Mouse (Mus musculus) embryonic facial prominence, embryonic 12.5 days (tissue): Measurements from ENCODE around the gene Tspyl4. TPM values are rescaled to one million over a fixed set of nuclear protein-coding genes. Genes with fewer than 3 reads are reported as not detected.

ENCODE experiments used
- ATAC-seq: fragments of 200-750 bp; cut with Nextera tagmentation; 2 replicates; pipeline ENCODE4 v1.8.0; 2017; ENCODE audit not compliant: insufficient number of reproducible peaks, insufficient read depth, low FRiP score, low TSS enrichment
- H3K27ac ChIP-seq: fragments of 300-500 bp; sonication (generic); 2 replicates; pipeline ENCODE4 v1.5.1; 2016; ENCODE audit warnings: mild to moderate bottlenecking
- H3K27me3 ChIP-seq: fragments of 300-500 bp; sonication (generic); 2 replicates; pipeline ENCODE4 v1.6.1; 2016; ENCODE audit warnings: mild to moderate bottlenecking, moderate library complexity
- H3K36me3 ChIP-seq: fragments of 300-500 bp; sonication (generic); 2 replicates; pipeline ENCODE4 v1.6.1; 2016; ENCODE audit warnings: mild to moderate bottlenecking
- H3K4me1 ChIP-seq: fragments of 300-500 bp; sonication (generic); 2 replicates; pipeline ENCODE4 v1.6.1; 2016
- H3K4me2 ChIP-seq: fragments of 300-500 bp; sonication (generic); replicated peaks from 2 replicates; pipeline ENCODE4 v1.6.1; 2016; ENCODE audit warnings: mild to moderate bottlenecking, moderate library complexity
- H3K4me3 ChIP-seq: fragments of 300-500 bp; sonication (generic); 2 replicates; pipeline ENCODE4 v1.5.1; 2016; ENCODE audit warnings: mild to moderate bottlenecking
- H3K9ac ChIP-seq: fragments of 300-500 bp; sonication (generic); 2 replicates; pipeline ENCODE4 v1.6.1; 2016; ENCODE audit warnings: mild to moderate bottlenecking, moderate library complexity
- H3K9me3 ChIP-seq: fragments of 300-500 bp; sonication (generic); 2 replicates; pipeline ENCODE4 v1.6.1; 2016; ENCODE audit warnings: mild to moderate bottlenecking, moderate library complexity
- WGBS: fragments of 180-500 bp; shearing (Covaris S2); methylation state at CpG from one replicate; pipeline ENCODE4 v1.1.7; 2016; 5-methylcytosine and 5-hydroxymethylcytosine counted together
- polyA plus RNA-seq: library from polyadenylated mRNA; unstranded; fragments of >200 nt; fragmentation: Nextera tagmentation; extraction: Ambion mirVana; gene quantifications from 2 replicates; pipeline ENCODE4 v1.2.1, GENCODE M21; 2016

Tspyl4 gene
- polyA plus RNA-seq, 1 experiment from 2014 or later = 40.2 TPM

GRCm38 (mm10) chr10:34282420-34283238, 14.6 kb upstream of the Tspyl4 start:
- no peaks in the 10 kb centered on the region; the same call in 1 of the 2 replicates for H3K36me3 ChIP-seq
- H3K9ac ChIP-seq = peak overlapping the region; percentile 92
- 4% methylated on average over 47 of the region's 47 CpGs for WGBS
- H3K4me2 ChIP-seq = peak overlapping the region; percentile 75
- H3K4me3 ChIP-seq = peak overlapping the region; percentile 99
- no peaks in the 10 kb centered on the region for H3K9me3 ChIP-seq
- ATAC-seq = peak; percentile 32; the same call in 1 of the 2 replicates
- peaks cover 8% of the 10 kb centered on the region for H3K4me1 ChIP-seq
- H3K27me3 ChIP-seq = no peaks in the 10 kb centered on the region
- H3K27ac ChIP-seq = peak overlapping the region; percentile 80

DNA sequence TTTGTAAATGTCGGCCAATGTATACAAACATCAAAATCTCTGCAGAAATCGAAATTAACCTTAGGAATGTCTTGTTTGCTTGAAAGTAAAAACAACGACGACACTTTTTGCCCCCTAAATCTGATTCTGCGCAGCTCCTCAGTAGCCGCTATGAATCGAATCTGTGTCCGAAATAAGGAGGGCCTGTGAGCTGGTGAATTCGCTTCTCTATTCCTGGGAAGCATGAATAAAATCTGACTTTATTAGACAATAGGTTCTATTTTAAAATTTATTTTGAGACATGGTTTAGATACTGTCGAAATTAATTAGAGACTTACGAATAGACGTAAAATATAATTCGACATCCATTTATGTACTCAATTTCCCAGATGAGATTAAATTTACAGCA, 337 bp upstream of the Tspyl4 start:
- peak overlapping the region; percentile 81 for H3K27ac ChIP-seq
- H3K9me3 ChIP-seq = no peaks in the 10 kb centered on the region
- no peaks in the 10 kb centered on the region for H3K36me3 ChIP-seq
- H3K9ac ChIP-seq = peak overlapping the region; percentile 40
- H3K4me3 ChIP-seq = peak overlapping the region; percentile 76
- H3K4me1 ChIP-seq = peaks cover 28% of the 10 kb centered on the region
- WGBS = 3% methylated on average over 13 of the region's 13 CpGs
- ATAC-seq = no peak
- H3K27me3 ChIP-seq = no peaks in the 10 kb centered on the region
- peak overlapping the region; percentile 86 for H3K4me2 ChIP-seq

GRCm38 (mm10) chr10:34297980-34298753, 925 bp downstream of the Tspyl4 start:
- Histone ChIP-seq H3K27me3 (no peaks in the 10 kb centered on the region), H3K27ac (peak overlapping the region; percentile 85), H3K4me1 (peaks cover 28% of the 10 kb centered on the region), H3K36me3 (no peaks in the 10 kb centered on the region), H3K4me2 (peak overlapping the region; percentile 86), H3K4me3 (peak overlapping the region; percentile 76), H3K9ac (peak overlapping the region; percentile 69), H3K9me3 (no peaks in the 10 kb centered on the region)
- WGBS = 46% methylated on average over 25 of the region's 25 CpGs
- no peak for ATAC-seq

- WGBS = 6% methylated on average over 5 of the region's 5 CpGs
- 0 out of 2 replicates have a peak overlapping the region, but pooled peaks have one; percentile 3 for H3K9ac ChIP-seq
These were observed 3.1 kb downstream of the Tspyl4 start for GRCm38 (mm10) chr10:34300368-34300767.

DNA sequence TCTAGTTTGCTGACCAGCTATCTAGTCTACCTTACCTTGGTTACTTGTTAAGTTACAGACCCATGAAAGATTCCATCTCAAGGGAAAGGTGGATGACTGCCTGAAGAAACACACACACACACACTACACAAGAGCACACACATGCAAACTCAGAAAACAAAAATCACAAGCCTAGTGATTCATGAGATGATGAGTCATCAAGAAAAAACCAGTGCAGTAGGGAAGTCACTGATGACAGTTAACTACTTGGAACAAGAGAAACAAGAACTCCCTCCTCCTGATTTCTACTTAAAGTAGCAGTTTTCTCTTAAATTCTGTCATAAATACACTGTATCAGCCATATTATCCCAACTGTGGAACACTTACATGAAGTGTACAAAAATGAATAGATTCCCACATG, 9.8 kb downstream of the Tspyl4 start:
- H3K27me3 ChIP-seq = no peaks in the 10 kb centered on the region
- H3K9me3 ChIP-seq = no peaks in the 10 kb centered on the region
- H3K4me1 ChIP-seq = no peaks in the 10 kb centered on the region
- ATAC-seq = no peak
- no peaks in the 10 kb centered on the region for H3K36me3 ChIP-seq
- H3K4me3 ChIP-seq = no peak overlapping the region
- H3K4me2 ChIP-seq = no peak overlapping the region
- no peak overlapping the region for H3K9ac ChIP-seq
- H3K27ac ChIP-seq = no peak overlapping the region

More at GRCm38 (mm10) chr10:34300368-34300767, 3.1 kb downstream of the Tspyl4 start:
- H3K4me2 ChIP-seq = peak overlapping the region; percentile 86
- H3K27me3 ChIP-seq = no peaks in the 10 kb centered on the region
- no peaks in the 10 kb centered on the region for H3K36me3 ChIP-seq
- no peak for ATAC-seq
- H3K9me3 ChIP-seq = no peaks in the 10 kb centered on the region
- H3K27ac ChIP-seq = no peak overlapping the region
- peak overlapping the region; percentile 29 for H3K4me3 ChIP-seq
- H3K4me1 ChIP-seq = peaks cover 28% of the 10 kb centered on the region

- 90% methylated on average over 9 of the region's 9 CpGs for WGBS
- Histone ChIP-seq H3K36me3 (no peaks in the 10 kb centered on the region), H3K4me2 (no peak overlapping the region), H3K27ac (no peak overlapping the region), H3K4me3 (no peak overlapping the region), H3K27me3 (no peaks in the 10 kb centered on the region), H3K4me1 (no peaks in the 10 kb centered on the region), H3K9ac (no peak overlapping the region), H3K9me3 (no peaks in the 10 kb centered on the region)
- no peak for ATAC-seq
These were observed 12.9 kb downstream of the Tspyl4 start for GRCm38 (mm10) chr10:34309915-34310685.

GRCm38 (mm10) chr10:34312536-34312935, 15.3 kb downstream of the Tspyl4 start:
- Histone ChIP-seq H3K27ac (no peak overlapping the region), H3K4me1 (peaks cover 9% of the 10 kb centered on the region; the same call in 1 of the 2 replicates), H3K36me3 (no peaks in the 10 kb centered on the region), H3K27me3 (no peaks in the 10 kb centered on the region), H3K4me3 (no peak overlapping the region), H3K9ac (no peak overlapping the region), H3K9me3 (no peaks in the 10 kb centered on the region), H3K4me2 (no peak overlapping the region)
- no peak for ATAC-seq
- 33% methylated on average over 3 of the region's 3 CpGs for WGBS

GRCm38 (mm10) chr10:34316571-34317216, 19.5 kb downstream of the Tspyl4 start:
- no peaks in the 10 kb centered on the region for H3K27me3 ChIP-seq
- peak overlapping the region; percentile 18; the same call in 1 of the 2 replicates for H3K27ac ChIP-seq
- H3K4me3 ChIP-seq = no peak overlapping the region

DNA sequence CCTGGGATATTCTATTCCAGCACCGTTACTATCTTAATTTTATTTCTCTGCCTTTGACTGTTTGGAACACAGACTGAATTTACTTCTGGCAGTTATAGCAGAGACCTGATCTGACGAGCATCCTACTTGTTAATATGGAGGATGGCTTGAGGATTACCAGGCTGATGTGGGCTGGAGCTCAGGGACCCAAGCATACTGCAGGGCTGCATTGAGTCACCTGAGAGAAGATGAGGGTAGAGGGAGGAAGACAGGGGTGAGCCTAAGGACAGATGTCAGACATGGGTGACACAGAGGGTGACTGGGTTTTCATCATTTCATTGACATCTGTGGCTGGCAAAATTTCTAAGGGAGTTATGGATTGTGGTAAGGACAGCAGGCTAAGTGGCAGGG, 20.0 kb downstream of the Tspyl4 start:
- ATAC-seq = peak; percentile 53
- 11% methylated on average over 2 of the region's 2 CpGs for WGBS
- no peak overlapping the region for H3K4me3 ChIP-seq

More at GRCm38 (mm10) chr10:34316571-34317216, 19.5 kb downstream of the Tspyl4 start:
- Histone ChIP-seq H3K4me1 (peaks cover 9% of the 10 kb centered on the region; the same call in 1 of the 2 replicates), H3K4me2 (peak overlapping the region; percentile 27), H3K9ac (no peak overlapping the region), H3K9me3 (no peaks in the 10 kb centered on the region), H3K36me3 (no peaks in the 10 kb centered on the region)
- WGBS = 0% methylated on average over 3 of the region's 3 CpGs
- peak; percentile 78 for ATAC-seq

DNA sequence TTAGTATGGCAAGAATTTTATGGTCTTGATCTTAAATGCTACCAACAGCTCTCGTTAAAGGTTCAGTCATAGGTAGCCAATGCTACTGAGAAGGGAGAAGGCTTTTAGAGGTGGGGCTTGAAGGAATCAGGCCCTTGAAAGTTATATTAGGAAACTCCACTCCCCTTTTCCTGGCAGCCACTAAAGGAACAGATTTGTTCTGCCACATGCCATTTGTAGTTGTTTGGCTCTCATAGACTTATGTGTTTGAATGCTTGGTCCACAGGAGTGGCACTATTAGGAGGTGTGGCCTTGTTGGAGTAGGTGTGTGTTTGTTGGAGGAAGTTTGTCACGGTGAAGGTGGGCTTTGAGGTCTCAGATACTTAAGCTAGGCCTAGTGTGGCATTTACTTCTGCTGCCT, 23.6 kb downstream of the Tspyl4 start:
- H3K9me3 ChIP-seq = no peaks in the 10 kb centered on the region
- H3K9ac ChIP-seq = no peak overlapping the region
- H3K4me1 ChIP-seq = peaks cover 9% of the 10 kb centered on the region; the same call in 1 of the 2 replicates
- H3K4me2 ChIP-seq = no peak overlapping the region
- H3K4me3 ChIP-seq = no peak overlapping the region
- ATAC-seq = no peak
- H3K36me3 ChIP-seq = no peaks in the 10 kb centered on the region
- H3K27ac ChIP-seq = no peak overlapping the region
- 85% methylated on average over 2 of the region's 2 CpGs for WGBS
- H3K27me3 ChIP-seq = no peaks in the 10 kb centered on the region

More for the DNA sequence above, 20.0 kb downstream of the Tspyl4 start:
- no peaks in the 10 kb centered on the region for H3K9me3 ChIP-seq
- H3K9ac ChIP-seq = no peak overlapping the region
- H3K36me3 ChIP-seq = no peaks in the 10 kb centered on the region
- peak overlapping the region; percentile 27 for H3K4me2 ChIP-seq
- 0 out of 2 replicates have a peak overlapping the region, but pooled peaks have one; percentile 18 for H3K27ac ChIP-seq
- H3K4me1 ChIP-seq = peaks cover 9% of the 10 kb centered on the region; the same call in 1 of the 2 replicates
- no peaks in the 10 kb centered on the region for H3K27me3 ChIP-seq

GRCm38 (mm10) chr10:34326701-34327100, 29.5 kb downstream of the Tspyl4 start:
- Histone ChIP-seq H3K27ac (no peak overlapping the region), H3K36me3 (no peaks in the 10 kb centered on the region), H3K27me3 (no peaks in the 10 kb centered on the region), H3K4me1 (no peaks in the 10 kb centered on the region), H3K9ac (no peak overlapping the region), H3K9me3 (no peaks in the 10 kb centered on the region), H3K4me2 (no peak overlapping the region), H3K4me3 (no peak overlapping the region)
- ATAC-seq = no peak
- 20% methylated on average over 4 of the region's 4 CpGs for WGBS
